Mouse (Mus musculus) kidney, postnatal 10 days (tissue): Measurements from ENCODE around the gene Ppp1r9a.
A peak's percentile ranks its signal among the peaks of the same experiment; 100 is the strongest.

Source experiments
- DNase-seq: peaks from one replicate; pipeline ENCODE4 v3.0.0; 2021; ENCODE audit warnings: mixed read lengths

The Ppp1r9a gene

DNA sequence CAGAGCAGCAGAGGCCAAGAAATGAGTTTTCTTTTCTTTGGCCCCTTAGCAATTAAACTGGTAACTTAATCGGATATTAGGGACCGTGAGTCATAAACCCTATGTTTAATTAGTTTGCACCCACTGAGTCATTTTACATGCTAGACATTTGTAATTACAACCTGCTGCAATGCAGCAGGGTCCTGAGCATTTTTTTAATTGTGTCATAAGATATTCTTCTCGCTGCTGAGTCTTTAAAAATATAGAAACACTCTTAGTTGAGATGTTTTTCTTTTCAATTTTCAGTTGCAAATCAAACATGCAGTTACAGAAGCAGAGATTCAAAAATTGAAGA, 208.0 kb downstream of the Ppp1r9a start:
- no peak for DNase-seq

DNA sequence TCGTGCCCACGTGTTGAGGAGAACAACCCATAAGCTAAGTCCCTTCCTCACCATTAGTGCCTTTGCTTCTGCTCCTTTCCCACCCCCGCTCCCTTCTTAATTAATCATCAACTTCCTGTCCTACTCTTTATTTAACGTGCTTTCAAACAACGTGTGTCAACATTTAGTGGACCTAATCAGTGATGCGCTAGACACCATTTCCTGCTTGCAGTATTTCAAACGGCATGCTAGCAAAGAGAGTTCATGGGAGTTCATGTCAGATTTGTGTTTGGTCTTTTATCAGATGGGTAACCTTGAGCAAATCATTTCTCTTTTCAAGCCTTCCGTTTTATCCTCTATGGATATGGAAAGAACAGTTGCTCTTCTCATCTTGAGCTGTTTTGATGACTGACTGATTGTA, 210.4 kb downstream of the Ppp1r9a start:
- no peak for DNase-seq

GRCm38 (mm10) chr6:5113734-5114133, 211.0 kb downstream of the Ppp1r9a start:
- DNase-seq, result no peak

DNA sequence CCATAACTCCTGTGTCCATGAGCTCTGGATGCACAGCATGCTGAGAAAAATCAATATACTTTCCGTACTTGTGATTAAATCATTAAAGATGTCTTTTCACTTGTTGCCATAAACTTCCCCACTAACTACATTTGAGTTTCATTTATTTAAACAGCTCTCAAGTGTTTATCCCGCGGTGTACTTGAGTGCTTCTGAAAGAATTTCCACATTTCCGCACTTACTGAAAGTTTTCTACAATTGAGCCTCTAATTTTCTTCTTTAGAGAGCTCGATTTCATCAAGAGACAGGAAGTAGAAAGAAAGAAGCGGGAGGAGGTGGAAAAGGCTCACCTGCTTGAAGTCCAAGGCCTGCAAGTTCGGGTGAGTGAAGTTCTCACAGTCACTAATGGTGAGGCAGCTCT, 212.1 kb downstream of the Ppp1r9a start:
- DNase-seq, result no peak

DNA sequence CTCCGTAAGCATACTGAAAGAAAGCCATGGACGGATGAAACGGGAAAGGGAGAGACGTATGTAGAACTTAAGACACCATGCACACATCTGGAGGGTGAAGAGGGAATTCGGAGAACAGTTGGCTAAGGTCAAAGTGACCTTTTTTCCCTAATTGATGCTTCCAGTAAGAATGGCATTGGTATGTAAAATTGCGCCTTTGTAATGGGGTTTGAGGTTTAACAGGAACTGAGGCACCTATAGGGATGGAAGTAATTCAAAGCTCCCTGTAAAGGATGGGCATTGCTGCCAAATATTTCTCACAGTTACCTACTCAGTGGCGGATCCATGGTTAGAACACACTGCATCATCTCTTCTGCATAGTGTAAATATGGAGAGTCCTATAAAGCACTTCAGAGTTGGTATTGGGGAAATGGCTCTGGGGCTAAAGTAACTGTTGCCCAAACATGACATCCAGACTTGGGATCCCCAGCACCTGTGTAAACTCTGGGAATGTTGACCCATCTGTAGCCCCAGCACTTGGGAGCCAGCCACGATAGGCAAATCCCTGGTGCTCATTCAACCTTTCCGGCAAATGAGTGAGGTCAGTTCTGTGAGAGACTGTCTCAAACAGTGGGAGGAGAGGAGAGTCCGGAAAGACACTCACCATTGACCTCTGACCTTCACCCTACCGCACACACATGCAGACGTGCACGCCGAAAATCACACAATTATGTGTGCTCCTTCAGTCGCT, 216.6 kb downstream of the Ppp1r9a start:
- no peak for DNase-seq

DNA sequence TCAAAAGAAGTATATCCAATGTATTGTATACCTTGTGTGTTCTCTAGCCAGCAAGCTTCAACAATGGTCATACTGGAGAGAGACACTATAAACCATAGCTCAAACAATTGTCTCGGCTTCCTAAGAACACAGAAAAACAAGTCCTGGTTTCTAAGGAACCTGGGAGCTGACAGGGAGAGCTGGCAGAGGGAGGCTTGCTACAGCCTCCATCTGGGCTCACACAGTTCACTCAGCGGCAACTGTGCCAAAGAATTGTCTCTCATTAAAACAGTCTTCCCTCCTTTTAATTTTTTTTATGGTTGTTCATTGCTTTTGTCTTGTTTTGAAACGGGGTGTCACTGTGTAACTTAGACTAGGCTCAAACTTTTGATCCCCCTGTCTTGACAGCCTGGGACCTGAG, 217.5 kb downstream of the Ppp1r9a start:
- no peak for DNase-seq

- DNase-seq, result no peak
Measured at GRCm38 (mm10) chr6:5129364-5130093, 226.8 kb downstream of the Ppp1r9a start.

DNA sequence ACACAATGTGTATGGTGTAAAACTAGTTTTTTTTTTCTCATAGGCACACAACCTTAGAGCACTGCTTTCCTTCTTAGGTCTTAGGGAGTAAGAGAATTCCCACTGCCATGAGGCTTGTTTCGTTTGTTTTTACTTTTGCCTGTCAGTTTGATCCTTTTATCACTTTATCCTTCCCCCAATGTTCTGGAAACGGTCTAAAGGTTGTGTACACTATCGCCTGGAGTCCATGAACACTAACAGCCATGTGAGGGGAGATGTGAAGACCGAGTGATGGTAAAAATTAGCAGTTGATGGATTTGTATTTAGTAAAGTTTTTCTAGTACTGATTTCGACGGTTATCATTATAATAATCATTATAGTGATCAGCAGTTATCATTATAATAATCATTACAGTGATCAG, 232.3 kb downstream of the Ppp1r9a start:
- DNase-seq, result no peak

- peak; percentile 25 for DNase-seq
Measured at GRCm38 (mm10) chr6:5136046-5136445, 233.3 kb downstream of the Ppp1r9a start.

GRCm38 (mm10) chr6:5138875-5139631, 236.3 kb downstream of the Ppp1r9a start:
- DNase-seq, result no peak

DNA sequence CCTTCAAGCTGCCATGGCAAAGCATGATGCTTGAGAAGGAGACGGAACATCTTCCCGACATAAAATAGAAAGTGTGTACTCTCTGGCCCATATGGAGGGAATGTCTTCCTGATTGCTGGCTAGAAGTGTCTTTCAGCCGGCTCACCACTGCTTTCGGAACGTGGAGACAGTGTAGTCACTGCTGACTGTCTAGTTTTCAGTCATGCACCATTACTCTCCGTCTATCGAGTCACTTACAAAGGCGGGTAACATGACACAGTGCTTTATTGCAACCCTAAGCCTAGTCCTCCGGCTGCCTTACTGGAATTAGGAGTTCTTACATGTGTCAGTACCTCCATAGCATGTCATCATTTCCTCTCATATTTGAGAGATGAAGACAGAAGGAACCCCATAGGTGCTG, 236.9 kb downstream of the Ppp1r9a start:
- DNase-seq, result no peak

DNA sequence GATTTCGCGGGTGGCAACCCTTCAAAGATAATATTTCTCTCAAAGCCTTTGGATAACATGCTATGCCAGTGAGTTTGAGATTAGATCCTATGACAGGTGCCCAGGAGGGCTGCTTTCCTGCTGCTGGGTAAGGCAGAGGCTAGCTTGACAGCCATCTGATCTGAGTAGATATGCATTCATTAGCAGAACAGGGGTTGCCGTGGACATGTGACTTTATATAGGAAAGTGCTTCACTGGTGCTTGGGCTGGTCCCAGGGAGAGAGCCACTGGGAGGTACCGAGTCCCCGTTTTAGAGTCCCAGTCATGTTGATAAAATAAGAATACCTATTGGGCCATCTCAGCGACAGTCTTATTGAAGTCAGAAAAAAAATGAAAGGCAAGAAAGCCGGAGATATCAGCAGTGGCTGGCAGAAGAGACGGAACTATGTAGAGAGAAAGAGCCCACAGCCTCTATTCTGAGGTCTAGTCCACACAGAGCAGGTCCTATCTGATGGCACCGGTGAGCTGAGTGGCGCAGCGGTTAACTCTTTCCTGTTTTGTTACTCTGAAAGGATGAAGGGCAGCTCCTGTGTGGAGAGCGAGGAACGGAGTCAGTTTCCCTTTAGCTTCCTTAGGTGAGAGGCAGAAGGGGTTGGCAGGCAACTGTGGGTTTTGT, 244.9 kb downstream of the Ppp1r9a start:
- no peak for DNase-seq

DNA sequence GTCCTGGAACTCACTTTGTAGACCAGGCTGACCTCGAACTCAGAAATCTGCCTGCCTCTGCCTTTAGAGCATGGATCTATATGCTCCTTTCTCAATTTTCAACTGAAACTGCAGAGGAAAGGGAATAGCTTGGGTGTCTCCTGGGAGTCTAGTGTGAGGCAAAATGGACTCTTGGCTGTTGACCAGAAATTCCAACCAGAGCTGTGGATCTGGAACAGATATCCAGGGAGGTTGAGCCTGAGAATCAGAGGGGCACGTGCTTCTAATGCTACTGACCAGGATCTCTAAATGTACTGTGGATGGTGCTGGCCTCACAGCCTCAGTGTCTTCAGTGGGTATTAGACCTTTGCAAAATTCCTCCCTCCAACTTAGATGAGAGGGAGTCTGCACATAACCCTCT, 247.2 kb downstream of the Ppp1r9a start:
- DNase-seq, result no peak

DNA sequence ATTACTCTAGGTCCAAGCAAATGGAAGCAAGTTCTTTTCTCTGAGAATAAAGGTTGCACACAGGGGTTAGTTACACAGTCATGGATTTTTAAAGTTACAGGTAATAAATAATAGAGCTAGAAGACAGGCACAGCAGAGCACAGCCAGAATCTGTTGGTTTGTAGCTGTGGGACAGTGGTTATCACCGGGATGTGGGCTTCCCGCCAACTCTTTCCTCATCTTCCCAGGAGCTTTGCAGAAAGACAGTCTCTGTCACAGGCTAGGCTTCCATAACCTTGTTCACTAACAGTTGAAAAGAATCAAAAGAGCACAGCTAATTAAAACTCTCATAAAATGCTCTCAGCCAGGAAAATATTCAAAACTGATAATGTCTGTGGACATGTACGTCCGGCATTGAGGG, 248.5 kb downstream of the Ppp1r9a start:
- DNase-seq, result peak; percentile 42

DNA sequence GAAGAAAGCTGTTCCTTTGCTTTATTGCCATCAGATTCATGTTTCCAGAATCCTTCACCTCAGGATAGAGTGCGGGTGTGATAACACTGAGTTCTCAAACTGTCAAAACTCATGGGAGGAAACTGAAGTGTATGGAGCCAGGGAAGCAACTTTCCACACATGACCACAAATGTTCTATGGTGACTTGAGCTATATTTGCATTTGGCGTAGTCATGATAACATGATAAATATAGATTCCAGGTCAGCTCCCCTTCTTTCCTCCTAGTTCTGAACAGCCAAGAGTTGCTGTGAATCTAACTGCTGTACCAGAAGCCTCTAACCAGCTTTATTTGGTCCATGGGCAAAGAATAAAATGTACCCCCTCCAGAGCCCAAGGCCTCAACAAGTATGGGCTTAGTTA, 249.5 kb downstream of the Ppp1r9a start:
- DNase-seq, result no peak

- DNase-seq, result no peak
Measured at GRCm38 (mm10) chr6:5154786-5155185, 252.1 kb downstream of the Ppp1r9a start.

- DNase-seq, result no peak
Measured at GRCm38 (mm10) chr6:5155313-5155927, 252.7 kb downstream of the Ppp1r9a start.

- DNase-seq, result no peak
Measured at GRCm38 (mm10) chr6:5156541-5157425, 254.1 kb downstream of the Ppp1r9a start.

DNA sequence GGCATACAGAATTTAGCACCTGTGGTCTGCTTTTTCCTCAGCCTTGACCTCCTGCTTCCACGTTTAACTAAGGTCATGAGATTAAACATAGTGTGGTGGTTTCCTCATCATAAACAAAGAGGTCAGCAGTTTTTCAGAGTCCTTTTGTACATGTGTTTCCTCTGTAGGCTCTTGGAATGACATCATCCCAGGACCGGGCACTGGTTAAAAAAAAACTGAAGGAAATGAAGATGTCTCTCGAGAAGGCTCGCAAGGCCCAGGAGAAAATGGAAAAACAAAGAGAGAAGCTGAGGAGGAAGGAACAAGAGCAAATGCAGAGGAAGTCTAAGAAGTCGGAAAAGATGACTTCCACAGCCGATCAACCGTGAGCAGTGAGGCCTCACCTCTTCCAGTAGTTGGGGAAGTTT, 256.7 kb downstream of the Ppp1r9a start:
- DNase-seq, result no peak

GRCm38 (mm10) chr6:5162052-5162451, 259.3 kb downstream of the Ppp1r9a start:
- DNase-seq, result no peak

DNA sequence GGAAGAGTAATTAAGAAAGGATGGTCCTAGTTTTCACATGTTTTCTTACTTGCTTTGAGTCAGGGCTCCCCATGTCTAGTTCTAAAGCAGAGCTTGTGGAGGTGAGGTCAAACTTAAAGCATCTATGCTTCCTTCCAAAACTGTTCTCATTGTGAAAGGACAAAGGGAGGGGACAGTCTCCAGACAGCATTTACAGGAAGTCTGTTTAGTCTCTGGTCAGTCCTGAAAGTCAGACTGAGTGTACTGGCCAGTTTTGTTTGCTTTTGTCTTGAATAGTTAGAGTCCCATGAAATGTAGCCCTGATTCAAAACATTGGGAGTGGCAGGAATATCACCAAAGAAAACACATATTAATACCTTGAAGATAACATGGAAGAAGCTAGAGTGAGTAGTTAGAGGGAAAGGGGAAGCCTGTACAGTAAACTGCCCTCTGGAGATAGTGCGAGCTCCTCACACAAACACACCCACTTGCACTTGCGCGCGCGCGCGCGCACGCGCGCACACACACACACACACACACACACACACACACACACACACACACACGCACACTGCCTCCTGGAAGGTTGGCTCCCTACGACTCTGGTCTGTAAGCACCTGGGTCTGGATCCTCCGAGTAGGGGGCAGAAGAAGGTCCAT, 260.9 kb downstream of the Ppp1r9a start:
- DNase-seq, result no peak
